Mouse (Mus musculus) midbrain, embryonic 14.5 days (tissue): ENCODE measurements around the gene Gpr21. TPM values are rescaled to one million over a fixed set of nuclear protein-coding genes. Genes with fewer than 3 reads are reported as not detected.
"Not testable (repeated sequence)": the region's sequence is repeated elsewhere in the genome, so short reads cannot be mapped to it uniquely, and the experiment has no call there.

ENCODE experiments used
- ATAC-seq: fragments of 200-750 bp; cut with Nextera tagmentation; 2 replicates; pipeline ENCODE4 v1.8.0; 2017; ENCODE audit warnings: moderate number of reproducible peaks, moderate library complexity; ENCODE audit not compliant: low FRiP score, low TSS enrichment
- DNase-seq: peaks from one replicate; pipeline ENCODE4 v3.0.0-alpha.2; 2015
- H3K27ac ChIP-seq: fragments of 300-500 bp; sonication (generic); replicated peaks from 2 replicates; pipeline ENCODE4 v1.5.1; 2014; ENCODE audit warnings: mild to moderate bottlenecking, low read depth, low read length, moderate library complexity
- H3K27me3 ChIP-seq: fragments of 300-500 bp; sonication (generic); 2 replicates; pipeline ENCODE4 v1.6.1; 2014; ENCODE audit warnings: low read length, control low read depth, mixed read lengths; ENCODE audit not compliant: control insufficient read depth, insufficient read depth
- H3K36me3 ChIP-seq: fragments of 300-500 bp; sonication (generic); 2 replicates; pipeline ENCODE4 v1.6.1; 2014; ENCODE audit warnings: low read length, control low read depth; ENCODE audit not compliant: control insufficient read depth, insufficient read depth
- H3K4me1 ChIP-seq: fragments of 300-500 bp; sonication (generic); 2 replicates; pipeline ENCODE4 v1.6.1; 2014; ENCODE audit warnings: mild to moderate bottlenecking, antibody characterized with exemption, low read length, control low read depth; ENCODE audit not compliant: control insufficient read depth, insufficient read depth
- H3K4me2 ChIP-seq: fragments of 300-500 bp; sonication (generic); 2 replicates; pipeline ENCODE4 v1.6.1; 2014; ENCODE audit warnings: mild to moderate bottlenecking, low read length, moderate library complexity
- H3K4me3 ChIP-seq: fragments of 300-500 bp; sonication (generic); replicated peaks from 2 replicates; pipeline ENCODE4 v1.5.1; 2014; ENCODE audit warnings: low read depth, low read length
- H3K9ac ChIP-seq: fragments of 300-500 bp; sonication (generic); replicated peaks from 2 replicates; pipeline ENCODE4 v1.6.1; 2014; ENCODE audit warnings: mild to moderate bottlenecking, low read length, moderate library complexity
- H3K9me3 ChIP-seq: fragments of 300-500 bp; sonication (generic); 2 replicates; pipeline ENCODE4 v1.6.1; 2016; ENCODE audit warnings: low read length, control low read depth, mixed read lengths; ENCODE audit not compliant: control insufficient read depth
- WGBS: fragments of 180-500 bp; shearing (Covaris S2); extraction: QIAGEN DNeasy Blood & Tissue Kit; methylation state at CpG from one replicate; pipeline ENCODE4 v1.1.7; 2014; 5-methylcytosine and 5-hydroxymethylcytosine counted together
- polyA plus RNA-seq: library from polyadenylated mRNA; unstranded; fragments of >200 nt; fragmentation: Nextera tagmentation; extraction: Ambion mirVana; gene quantifications from 2 replicates; pipeline ENCODE4 v1.2.1, GENCODE M21; 2014

The Gpr21 gene
- 18.7 and 25.4 TPM in 2 replicates for polyA plus RNA-seq

DNA sequence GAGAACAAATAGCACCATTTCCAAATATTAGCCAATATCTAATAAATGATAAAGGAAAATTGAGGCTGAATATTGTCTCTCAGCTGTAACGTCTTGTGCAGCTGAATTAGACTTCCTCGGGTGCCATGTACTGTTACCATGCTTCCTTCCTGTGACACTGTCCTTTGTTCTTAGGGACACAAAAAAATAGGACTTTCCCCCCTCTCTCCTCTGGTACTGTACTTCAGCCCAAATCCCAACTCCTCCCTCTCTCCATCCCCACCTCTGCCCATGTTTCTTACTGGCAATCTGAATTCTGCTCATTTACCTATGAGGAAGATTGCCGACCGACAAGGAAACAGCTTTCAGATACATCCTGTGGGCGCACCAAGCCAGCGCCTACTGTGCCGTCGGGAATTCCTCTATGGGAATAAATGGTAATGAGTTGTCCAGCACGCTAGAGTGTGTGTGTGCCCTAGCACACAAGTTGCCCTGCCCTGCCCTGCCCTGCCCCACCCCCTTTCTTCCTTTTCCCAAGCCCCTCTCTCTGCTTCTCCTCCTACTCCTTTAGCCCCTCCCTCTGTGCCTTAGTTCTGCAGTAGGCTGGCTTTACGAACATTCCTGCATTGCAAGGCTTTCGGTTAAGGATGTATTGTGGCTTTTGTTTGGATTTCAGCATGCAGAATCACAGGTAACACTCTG lies at the start of gene Gpr21:
TSS of gene Gpr21 (plus strand) at position 303 of the 681 bp plus-strand sequence.
- H3K4me2 ChIP-seq: peak within 1 kb of the TSS; percentile 62
- peak within 1 kb of the TSS; percentile 86 for H3K27ac ChIP-seq
- H3K4me3 ChIP-seq: peak within 1 kb of the TSS; percentile 38
- H3K36me3 ChIP-seq: peaks cover 17% of the 10 kb centered on the region
- ATAC-seq: peak; percentile 85
- DNase-seq: peak; percentile 72
- H3K27me3 ChIP-seq: no peaks in the 10 kb centered on the region
- peaks cover 27% of the 10 kb centered on the region for H3K4me1 ChIP-seq
- H3K9me3 ChIP-seq: no peaks in the 10 kb centered on the region
- H3K9ac ChIP-seq: peak within 1 kb of the TSS; percentile 54
- 18% methylated on average over 11 of the region's 11 CpGs for WGBS

DNA sequence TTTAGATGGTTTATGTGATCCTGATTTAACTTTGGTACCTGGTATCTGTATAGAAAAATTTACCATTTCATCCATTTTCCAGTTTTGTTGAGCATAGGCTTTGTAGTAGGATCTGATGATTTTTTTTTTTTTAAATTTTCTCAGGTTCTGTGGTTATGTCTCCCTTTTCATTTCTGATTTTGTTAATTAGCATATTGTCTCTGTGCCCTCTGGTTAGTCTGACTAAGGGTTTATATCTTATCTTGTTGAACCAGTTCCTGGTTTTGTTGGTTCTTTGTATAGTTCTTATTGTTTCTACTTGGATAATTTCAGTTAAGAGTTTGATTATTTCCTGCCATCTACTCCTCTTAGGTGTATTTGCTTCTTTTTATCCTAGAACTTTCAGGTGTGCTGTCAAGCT lies 36.6 kb upstream of the Gpr21 start:
- H3K36me3 ChIP-seq: peaks cover 54% of the 10 kb centered on the region
- no peak overlapping the region for H3K9ac ChIP-seq
- no peaks in the 10 kb centered on the region for H3K27me3 ChIP-seq
- H3K4me2 ChIP-seq: no peak overlapping the region
- H3K9me3 ChIP-seq: no peaks in the 10 kb centered on the region
- no peak overlapping the region for H3K27ac ChIP-seq
- ATAC-seq (no peak), DNase-seq (no peak)
- H3K4me1 ChIP-seq: no peaks in the 10 kb centered on the region
- H3K4me3 ChIP-seq: no peak overlapping the region

DNA sequence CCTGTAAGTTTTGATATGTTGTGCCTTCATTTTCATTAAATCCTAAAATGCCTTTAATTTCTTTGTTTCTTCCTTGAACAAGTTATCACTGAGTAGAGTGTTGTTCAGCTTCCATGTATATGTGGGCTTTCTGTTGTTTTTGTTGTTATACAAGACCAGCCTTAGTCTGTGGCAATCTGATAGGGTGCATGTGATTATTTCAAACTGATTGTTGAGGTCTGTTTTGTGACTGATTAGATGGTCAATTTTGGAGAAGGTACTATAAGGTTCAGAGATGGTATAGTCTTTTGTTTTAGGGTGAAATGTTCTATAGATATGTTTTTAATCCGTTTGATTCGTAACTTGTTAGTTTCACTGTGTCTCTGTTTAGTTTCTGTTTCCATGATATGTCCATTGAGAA lies 36.1 kb upstream of the Gpr21 start:
- no peak overlapping the region for H3K27ac ChIP-seq
- H3K4me2 ChIP-seq: no peak overlapping the region
- H3K4me3 ChIP-seq: no peak overlapping the region
- H3K9ac ChIP-seq: no peak overlapping the region
- DNase-seq: no peak
- 97% methylated on average over 2 of the region's 2 CpGs for WGBS
- H3K4me1 ChIP-seq: no peaks in the 10 kb centered on the region
- H3K27me3 ChIP-seq: no peaks in the 10 kb centered on the region
- peaks cover 57% of the 10 kb centered on the region for H3K36me3 ChIP-seq
- no peaks in the 10 kb centered on the region for H3K9me3 ChIP-seq
- ATAC-seq: no peak

DNA sequence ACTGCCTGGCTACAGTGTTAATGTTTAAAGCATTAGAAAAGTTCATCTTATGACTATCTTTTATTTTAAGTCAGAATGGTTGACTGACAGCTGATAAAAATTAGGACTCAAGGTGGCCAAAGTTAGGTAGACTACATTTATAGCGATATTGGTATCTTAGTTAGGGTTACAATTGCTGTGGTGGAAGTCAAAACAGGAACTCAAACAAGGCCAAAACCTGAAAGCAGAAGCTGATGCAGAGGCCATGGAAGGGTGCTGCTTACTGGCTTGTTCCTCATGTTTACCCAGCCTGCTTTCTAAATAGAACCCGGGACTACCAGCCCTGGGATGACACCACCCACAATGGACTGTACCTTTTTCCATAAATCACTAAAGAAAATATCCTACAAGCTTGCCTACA lies 32.0 kb upstream of the Gpr21 start:
- peaks cover 53% of the 10 kb centered on the region for H3K36me3 ChIP-seq
- no peak for ATAC-seq

DNA sequence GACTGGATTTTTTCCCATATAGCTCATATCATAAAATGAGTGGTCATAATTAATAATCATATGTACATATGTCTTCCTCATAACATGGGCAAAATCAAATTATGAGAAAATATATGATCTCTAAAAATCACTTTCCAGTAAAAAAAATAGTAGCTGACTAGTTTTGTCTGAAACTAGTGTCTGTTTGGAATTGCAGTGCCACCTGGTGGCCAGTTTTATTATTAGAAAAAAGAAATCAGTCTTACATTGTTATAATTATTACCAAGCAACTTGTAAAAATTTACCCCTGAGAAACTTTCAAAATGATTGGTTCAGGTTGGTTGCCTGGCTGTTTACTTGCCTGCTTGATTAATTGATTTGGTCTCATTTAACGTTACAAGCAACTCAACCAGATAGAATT lies 30.8 kb upstream of the Gpr21 start:
- DNase-seq: peak; percentile 83
- Histone ChIP-seq H3K27ac (no peak overlapping the region), H3K36me3 (peaks cover 65% of the 10 kb centered on the region), H3K9ac (no peak overlapping the region), H3K4me1 (no peaks in the 10 kb centered on the region), H3K9me3 (no peaks in the 10 kb centered on the region), H3K4me3 (no peak overlapping the region), H3K27me3 (no peaks in the 10 kb centered on the region), H3K4me2 (no peak overlapping the region)
- ATAC-seq: no peak
- WGBS: 88% methylated on average over 1 of the region's 1 CpGs

More for the DNA sequence above, 32.0 kb upstream of the Gpr21 start:
- 96% methylated on average over 2 of the region's 2 CpGs for WGBS
- no peak overlapping the region for H3K9ac ChIP-seq
- H3K4me3 ChIP-seq: no peak overlapping the region
- no peaks in the 10 kb centered on the region for H3K4me1 ChIP-seq
- H3K4me2 ChIP-seq: no peak overlapping the region
- no peak overlapping the region for H3K27ac ChIP-seq
- no peak for DNase-seq
- no peaks in the 10 kb centered on the region for H3K9me3 ChIP-seq
- no peaks in the 10 kb centered on the region for H3K27me3 ChIP-seq

DNA sequence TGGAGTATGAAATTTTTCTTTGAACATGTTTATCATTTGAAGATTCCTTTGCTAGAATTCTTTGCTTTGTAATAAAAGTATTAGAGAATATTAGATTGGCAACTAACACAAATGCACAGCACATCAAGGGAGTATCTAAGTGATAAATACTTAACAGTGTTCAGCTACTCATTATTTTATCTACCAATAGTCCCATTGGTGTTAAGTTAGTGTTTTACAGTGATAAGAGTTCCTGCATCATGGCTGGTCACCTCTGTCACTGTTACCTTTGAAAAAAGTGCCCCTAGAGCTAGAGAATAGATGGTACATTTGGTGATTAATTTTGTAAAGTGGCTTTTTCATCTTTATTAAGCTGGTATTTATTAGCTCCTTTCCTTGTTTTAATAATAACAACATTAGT lies 29.7 kb upstream of the Gpr21 start:
- no peak overlapping the region for H3K27ac ChIP-seq

DNA sequence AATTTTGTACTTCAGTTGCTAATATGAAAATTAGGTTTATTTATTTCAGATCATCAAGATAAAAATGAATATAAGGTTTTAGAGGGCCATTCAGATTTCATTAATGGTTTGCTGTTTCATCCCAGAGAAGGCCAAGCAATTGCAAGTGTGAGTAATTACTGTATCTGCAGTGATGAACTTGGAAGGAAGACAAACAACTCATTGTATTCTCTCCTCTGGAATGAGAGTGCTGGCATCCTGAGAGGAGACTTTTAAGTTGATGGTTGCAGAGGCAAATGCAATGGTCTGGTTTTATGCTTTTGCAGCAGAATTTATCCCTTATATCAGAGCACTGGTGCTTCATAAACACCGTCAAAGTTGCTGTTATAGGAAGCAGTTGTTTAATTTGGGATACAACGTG lies 27.2 kb upstream of the Gpr21 start:
- Histone ChIP-seq H3K36me3 (peaks cover 70% of the 10 kb centered on the region), H3K27ac (no peak overlapping the region), H3K27me3 (no peaks in the 10 kb centered on the region), H3K9ac (no peak overlapping the region), H3K9me3 (no peaks in the 10 kb centered on the region), H3K4me3 (no peak overlapping the region), H3K4me1 (no peaks in the 10 kb centered on the region), H3K4me2 (no peak overlapping the region)
- ATAC-seq (no peak), DNase-seq (no peak)
- WGBS: 98% methylated on average over 2 of the region's 2 CpGs

More for the DNA sequence above, 29.7 kb upstream of the Gpr21 start:
- H3K9me3 ChIP-seq: no peaks in the 10 kb centered on the region
- H3K4me2 ChIP-seq: no peak overlapping the region
- H3K4me1 ChIP-seq: no peaks in the 10 kb centered on the region
- DNase-seq: no peak
- no peak for ATAC-seq
- no peak overlapping the region for H3K9ac ChIP-seq
- no peak overlapping the region for H3K4me3 ChIP-seq
- H3K36me3 ChIP-seq: peaks cover 69% of the 10 kb centered on the region
- no peaks in the 10 kb centered on the region for H3K27me3 ChIP-seq

DNA sequence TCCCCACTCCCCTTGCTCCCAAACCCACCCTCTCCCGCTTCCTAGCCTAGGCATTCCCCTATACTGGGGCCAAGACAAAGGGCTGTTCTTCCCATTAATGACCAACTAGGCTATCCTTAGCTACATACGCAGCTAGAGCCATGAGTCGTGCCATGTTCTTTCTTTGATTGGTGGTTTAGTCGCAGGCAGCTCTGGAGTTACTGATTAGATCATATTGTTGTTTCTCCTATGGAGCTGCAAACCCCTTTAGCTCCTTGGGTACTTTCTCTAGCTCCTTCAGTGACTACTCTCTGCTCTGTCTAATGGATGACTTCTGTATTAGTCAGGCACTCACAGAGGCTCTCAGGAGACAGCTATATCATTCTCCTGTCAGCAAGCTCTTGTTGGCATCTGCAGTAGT lies 18.8 kb upstream of the Gpr21 start:
- peaks cover 50% of the 10 kb centered on the region for H3K36me3 ChIP-seq
- WGBS: 92% methylated on average over 4 of the region's 4 CpGs

DNA sequence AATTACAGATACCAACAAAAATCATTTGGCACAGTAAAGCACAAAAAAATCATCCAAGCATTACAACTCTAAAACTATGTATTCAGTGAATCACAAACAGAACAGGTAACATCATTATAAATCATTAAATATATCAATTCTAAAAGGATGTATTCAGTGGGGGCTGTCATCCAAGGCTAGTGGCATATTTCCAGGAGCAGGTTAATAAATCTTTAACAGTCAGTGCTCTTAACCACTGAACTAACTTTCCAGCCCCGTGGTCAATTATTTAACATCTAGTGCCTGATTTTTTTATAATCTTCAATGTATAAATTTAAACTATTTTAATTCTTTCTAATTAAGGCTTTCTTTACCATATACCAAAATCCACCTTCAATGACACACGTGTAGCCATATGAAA lies 10.3 kb upstream of the Gpr21 start:
- 94% methylated on average over 2 of the region's 2 CpGs for WGBS
- not testable (repeated sequence) for ATAC-seq, H3K27me3 ChIP-seq, H3K9me3 ChIP-seq, DNase-seq, H3K27ac ChIP-seq, H3K4me2 ChIP-seq, H3K4me1 ChIP-seq, H3K9ac ChIP-seq, H3K4me3 ChIP-seq
- peaks cover 55% of the 10 kb centered on the region for H3K36me3 ChIP-seq

More for the DNA sequence above, 18.8 kb upstream of the Gpr21 start:
- Histone ChIP-seq H3K9ac (no peak overlapping the region), H3K4me2 (no peak overlapping the region), H3K4me1 (no peaks in the 10 kb centered on the region), H3K27me3 (no peaks in the 10 kb centered on the region), H3K27ac (no peak overlapping the region), H3K9me3 (no peaks in the 10 kb centered on the region), H3K4me3 (no peak overlapping the region)
- ATAC-seq (no peak), DNase-seq (no peak)
